Mouse (Mus musculus) left cerebral cortex, postnatal 36 days (tissue): Measurements from ENCODE around the gene Olfr1396. TPM values are rescaled to one million over a fixed set of nuclear protein-coding genes. Genes with fewer than 3 reads are reported as not detected.
"Not testable (repeated sequence)": the region's sequence is repeated elsewhere in the genome, so short reads cannot be mapped to it uniquely, and the experiment has no call there.

ENCODE experiments used
- DNase-seq, 2 experiments: peaks; one replicate each; pipeline ENCODE4 v3.0.0; 2021 to 2022; ENCODE audit warnings: low spot score in 2 of 2, mixed read lengths in 1 of 2
- intact Hi-C: fragments of 180-260 bp; cut with DNase I; formaldehyde crosslinking; loops from one replicate; pipeline ENCODE4 v1.15.1; 2025
- total RNA-seq, 2 experiments: library from RNA; stranded (reverse); gene quantifications; 2 replicates each; pipeline ENCODE4 v1.2.3; 2021

Gene Olfr1396
- total RNA-seq, 2 experiments from 2014 or later, result not detected

GRCm38 (mm10) chr11:49063713-49064469, 50.8 kb downstream of the Olfr1396 start, which contains the start of gene Tgtp2:
TSS of gene Tgtp2 (minus strand) at chr11:49064206.
- intact Hi-C loops, result loop anchor here (10.0 kb wide), 1 partner anchor 69 kb away; the partner anchor contains the start of genes Gm12185 and Tgtp1
- DNase-seq, result not testable (repeated sequence)

- intact Hi-C loops, result loop anchor here (10.0 kb wide), 1 partner anchor 67 kb away; the partner anchor contains the start of genes Gm12185 and Tgtp1
- DNase-seq, result not testable (repeated sequence)
Observed at GRCm38 (mm10) chr11:49061865-49062264, 52.8 kb downstream of the Olfr1396 start.

- not testable (repeated sequence) for DNase-seq
- intact Hi-C loops, result loop anchor here (10.0 kb wide), 1 partner anchor 65 kb away; the partner anchor contains the start of genes Gm12185 and Tgtp1
Observed at GRCm38 (mm10) chr11:49060061-49060460, 54.6 kb downstream of the Olfr1396 start.

Other genes with a start within 250 kb of the Olfr1396 start
- 1 to 10 TPM; 5.2 to 6.2 TPM for gene Irgm1, start 243.2 kb downstream of the Olfr1396 start, total RNA-seq
- gene Gm5431, start 212.7 kb downstream of the Olfr1396 start, total RNA-seq, result under 1 TPM; 0.16 to 0.22 TPM
- 1 to 10 TPM in 1 of 2 experiments, under 1 TPM in 1; 0.99 to 1.5 TPM for gene Psme2b, start 168.7 kb downstream of the Olfr1396 start, total RNA-seq
- gene Olfr56, start 136.0 kb downstream of the Olfr1396 start, total RNA-seq, result not detected
- gene 9930111J21Rik1, start 135.5 kb downstream of the Olfr1396 start, total RNA-seq, result under 1 TPM; 0.81 to 0.95 TPM
- under 1 TPM; 0.15 to 0.20 TPM for gene Gm12185, start 122.6 kb downstream of the Olfr1396 start, total RNA-seq
- under 1 TPM; 0.39 to 0.43 TPM for gene Tgtp1, start 120.7 kb downstream of the Olfr1396 start, total RNA-seq
- 1 to 10 TPM; 1.1 to 1.2 TPM for gene 9930111J21Rik2, start 63.6 kb downstream of the Olfr1396 start, total RNA-seq
- under 1 TPM in 1 of 2 experiments, not detected in 1; 0.18 TPM for gene Tgtp2, start 50.7 kb downstream of the Olfr1396 start, total RNA-seq
- under 1 TPM in 1 of 2 experiments, not detected in 1; 0.74 TPM for gene Ifi47, start 38.3 kb downstream of the Olfr1396 start, total RNA-seq
- not detected for gene Olfr1395, start 27.4 kb upstream of the Olfr1396 start, total RNA-seq
- gene Olfr1394, start 39.5 kb upstream of the Olfr1396 start, total RNA-seq, result not detected
- not detected for gene Btnl9, start 72.3 kb upstream of the Olfr1396 start, total RNA-seq
- 10 to 100 TPM; 45.8 to 55.7 TPM for gene Zfp62, start 88.4 kb upstream of the Olfr1396 start, total RNA-seq
- gene Mgat1, start 129.3 kb upstream of the Olfr1396 start, total RNA-seq, result 10 to 100 TPM; 66.0 to 78.6 TPM
- under 1 TPM; 0.25 to 0.29 TPM for gene Olfr1393, start 163.4 kb upstream of the Olfr1396 start, total RNA-seq
- not detected for gene Olfr1392, start 170.4 kb upstream of the Olfr1396 start, total RNA-seq
- gene Olfr10, start 189.9 kb upstream of the Olfr1396 start, total RNA-seq, result not detected
- not detected for gene Olfr1391, start 207.9 kb upstream of the Olfr1396 start, total RNA-seq
- not detected for gene Olfr1390, start 220.3 kb upstream of the Olfr1396 start, total RNA-seq